Comparison of ENCODE assay signal across 17 mouse cellular contexts in the genomic region with DNA sequence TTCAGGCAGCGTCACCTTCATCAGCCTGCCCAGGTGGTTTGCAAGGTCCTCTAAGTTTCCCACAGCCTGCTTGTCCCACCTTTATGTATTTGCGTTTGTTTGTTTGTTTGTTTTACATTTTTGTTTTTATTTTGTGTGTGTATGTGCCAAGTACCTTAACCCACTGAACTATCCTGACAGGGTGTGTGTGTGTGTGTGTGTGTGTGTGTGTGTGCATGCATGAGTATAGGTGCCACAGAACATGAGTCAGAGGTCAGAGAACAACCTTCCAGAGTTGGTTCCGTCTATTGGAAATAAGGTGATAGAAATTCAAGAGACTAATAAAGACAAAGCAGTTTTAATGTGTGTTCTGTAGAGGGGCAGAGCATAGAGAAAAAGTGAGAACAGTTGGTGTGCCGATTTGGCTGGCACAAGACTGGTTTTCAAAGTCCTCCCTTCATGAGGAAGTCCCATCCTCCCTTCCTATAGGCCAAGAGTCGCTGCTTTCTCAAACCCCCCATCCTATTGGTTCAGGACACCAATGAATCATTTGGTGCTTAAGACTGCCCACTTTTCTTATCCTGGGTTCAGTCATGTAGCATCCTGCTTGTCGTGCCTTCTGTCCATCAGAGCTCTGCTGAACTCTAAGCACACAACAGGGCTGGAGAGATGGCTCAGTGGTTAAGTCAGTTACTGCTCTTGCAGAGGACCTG. TPM values are rescaled to one million over a fixed set of nuclear protein-coding genes. Genes with fewer than 3 reads are reported as not detected.
DNase-seq lines count a peak whose midpoint lies in the region; ATAC-seq and TF ChIP-seq lines count a peak whose summit lies in the region.
"Had no signal": no experiment of that assay in that cellular context is flagged by ENCODE, and none has a peak within 500 bp of the region (broad histone marks: within the 10 kb centered on the region; RNA-seq: fewer than 3 reads in every experiment).

No protein-coding gene starts in this region.

- no peak overlapping the region for H3K4me2 ChIP-seq in heart, embryonic 12.5 days
- no peak overlapping the region for H3K4me2 ChIP-seq in liver, embryonic 14.5 days (ENCODE audit: low read depth)
- H3K4me2 ChIP-seq: midbrain, embryonic 13.5 days; neural tube, embryonic 12.5 days had no signal

- H3K4me3 ChIP-seq in heart, embryonic 12.5 days = no peak overlapping the region
- no peak overlapping the region for H3K4me3 ChIP-seq in liver, embryonic 14.5 days (ENCODE audit: insufficient read depth in 1 of 2, low read depth in 2 of 2, low read length in 2 of 2)
- H3K4me3 ChIP-seq in lung, adult 2 months (replicated peaks; ENCODE audit: extremely low read depth, low read depth, low read length) = no peak overlapping the region
- H3K4me3 ChIP-seq: left cerebral cortex, adult 2 months; midbrain, embryonic 13.5 days; neural tube, embryonic 12.5 days had no signal

- 0 out of 2 replicates have a peak overlapping the region, but pooled peaks have one; percentile 45 for H3K27ac ChIP-seq in heart, embryonic 12.5 days (ENCODE audit: poor library complexity, severe bottlenecking)
- H3K27ac ChIP-seq in liver, embryonic 14.5 days = no peak overlapping the region
- H3K27ac ChIP-seq: left cerebral cortex, adult 2 months; midbrain, embryonic 13.5 days; neural tube, embryonic 12.5 days had no signal

- no peak overlapping the region for H3K9ac ChIP-seq in heart, embryonic 12.5 days
- H3K9ac ChIP-seq in liver, embryonic 14.5 days (replicated peaks) = no peak overlapping the region
- H3K9ac ChIP-seq: midbrain, embryonic 13.5 days; neural tube, embryonic 12.5 days had no signal

- WGBS in heart, embryonic 12.5 days = 64% methylated on average over 6 of the region's 6 CpGs
- WGBS in liver, embryonic 14.5 days (ENCODE audit: insufficient replicate concordance) = 43% methylated on average over 6 of the region's 6 CpGs
- 55% methylated on average over 6 of the region's 6 CpGs for WGBS in lung, adult 2 months

- no peak for TF ChIP-seq POLR2A in lung, adult 2 months (IDR thresholded peaks at IDR 0.05; ENCODE audit: borderline replicate concordance, extremely low read depth, low read depth, low read length)

- TF ChIP-seq EP300 in liver, embryonic 14.5 days (IDR thresholded peaks at IDR 0.05; ENCODE audit: low read depth) = no peak

- no peaks in the 10 kb centered on the region for H3K36me3 ChIP-seq in heart, embryonic 12.5 days
- H3K36me3 ChIP-seq in liver, embryonic 14.5 days (replicated peaks; ENCODE audit: control insufficient read depth, insufficient read depth, low read depth) = no peaks in the 10 kb centered on the region
- H3K36me3 ChIP-seq: midbrain, embryonic 13.5 days; neural tube, embryonic 12.5 days had no signal

- DNase-seq in heart, postnatal 25 days (ENCODE audit: low spot score) = no peak
- peak; percentile 61 for DNase-seq in 3134 (ENCODE audit: extremely low read depth, insufficient read length, low spot score)
- DNase-seq in MN1 (ENCODE audit: low spot score) = peak; percentile 22
- no peak for DNase-seq in liver, embryonic 14.5 days (ENCODE audit: low read depth in 3 of 3, low spot score in 3 of 3)
- no peak for DNase-seq in cerebellum, postnatal 36 days
- no peak for DNase-seq in adrenal gland, adult 18-20 months (ENCODE audit: low spot score in 2 of 2)
- DNase-seq in lung, adult 2 months = no peak
- DNase-seq: cerebellum, adult 11 months; embryo, embryonic 11 days had no signal

- TF ChIP-seq CTCF in liver, embryonic 14.5 days (IDR thresholded peaks at IDR 0.05; ENCODE audit: low read depth) = no peak
- TF ChIP-seq CTCF in lung, adult 2 months (IDR thresholded peaks at IDR 0.05; ENCODE audit: insufficient read depth, low read length) = no peak

- H3K27me3 ChIP-seq in heart, embryonic 12.5 days (replicated peaks) = no peaks in the 10 kb centered on the region
- H3K27me3 ChIP-seq in liver, embryonic 14.5 days (ENCODE audit: control insufficient read depth, insufficient read depth, low read length) = no peaks in the 10 kb centered on the region
- H3K27me3 ChIP-seq: midbrain, embryonic 13.5 days; neural tube, embryonic 12.5 days had no signal

- no peaks in the 10 kb centered on the region for H3K9me3 ChIP-seq in heart, embryonic 12.5 days (replicated peaks)
- H3K9me3 ChIP-seq in liver, embryonic 14.5 days (ENCODE audit: control insufficient read depth, low read length) = no peaks in the 10 kb centered on the region
- H3K9me3 ChIP-seq: midbrain, embryonic 13.5 days; neural tube, embryonic 12.5 days had no signal

- intact Hi-C loops in heart, postnatal 25 days (cut with DNase I) = no loop called here

- peaks cover 6% of the 10 kb centered on the region for H3K4me1 ChIP-seq in heart, embryonic 12.5 days (replicated peaks)
- H3K4me1 ChIP-seq in liver, embryonic 14.5 days (replicated peaks; ENCODE audit: control insufficient read depth in 2 of 2, insufficient read depth in 2 of 2, low read length in 1 of 2) = no peaks in the 10 kb centered on the region
- H3K4me1 ChIP-seq in lung, adult 2 months (ENCODE audit: control insufficient read depth, insufficient read depth, low read length) = peaks cover 3% of the 10 kb centered on the region; the same call in 1 of the 2 replicates
- H3K4me1 ChIP-seq: midbrain, embryonic 13.5 days; neural tube, embryonic 12.5 days had no signal

- no peak for ATAC-seq in heart, embryonic 12.5 days (ENCODE audit: insufficient number of reproducible peaks, low FRiP score)
- peak; percentile 50; the same call in 1 of the 2 replicates for ATAC-seq in liver, embryonic 14.5 days (ENCODE audit: insufficient read depth)
- ATAC-seq: forebrain, embryonic 16.5 days; midbrain, embryonic 13.5 days had no signal

RNA-seq across cellular contexts. Expression of a gene that starts 23.3 kb away (rescaled TPM):
- polyA plus RNA-seq in heart, embryonic 12.5 days (2016; fragmentation: Nextera tagmentation; extraction: Ambion mirVana) = 118 and 122 TPM in 2 replicates
- 100 to 1,000 TPM; 283 TPM for total RNA-seq in heart, postnatal 25 days (2021)
- polyA plus RNA-seq in liver, embryonic 14.5 days (2012; rRNA removed) = 13.5 and 16.0 TPM in 2 replicates
- 6.6 and 7.7 TPM in 2 replicates for polyA plus RNA-seq in liver, embryonic 14.5 days (2014; fragmentation: Nextera tagmentation; extraction: Ambion mirVana)
- 10 to 100 TPM; 79.0 to 91.6 TPM for total RNA-seq in adrenal gland, adult 18-20 months (2021)
- polyA plus RNA-seq in lung, adult 2 months (2012; rRNA removed) = 253 and 275 TPM in 2 replicates

RNA-seq across cellular contexts. Expression of a gene that starts 32.5 kb away (rescaled TPM):
- polyA plus RNA-seq in heart, embryonic 12.5 days (2016; fragmentation: Nextera tagmentation; extraction: Ambion mirVana) = 27.6 and 28.6 TPM in 2 replicates
- total RNA-seq in heart, postnatal 25 days (2021) = 1 to 10 TPM; 5.1 to 6.1 TPM
- 7.6 and 10.8 TPM in 2 replicates for polyA plus RNA-seq in liver, embryonic 14.5 days (2012; rRNA removed)
- polyA plus RNA-seq in liver, embryonic 14.5 days (2014; fragmentation: Nextera tagmentation; extraction: Ambion mirVana) = 11.9 and 14.9 TPM in 2 replicates
- 10 to 100 TPM; 10.9 to 14.1 TPM for total RNA-seq in adrenal gland, adult 18-20 months (2021)
- 3.3 and 3.7 TPM in 2 replicates for polyA plus RNA-seq in lung, adult 2 months (2012; rRNA removed)

RNA-seq across cellular contexts. Expression of a gene that starts 58.5 kb away (rescaled TPM):
- 0.35 and 1.1 TPM in 2 replicates for polyA plus RNA-seq in heart, embryonic 12.5 days (2016; fragmentation: Nextera tagmentation; extraction: Ambion mirVana)
- total RNA-seq in heart, postnatal 25 days (2021) = not detected
- 54.1 and 56.1 TPM in 2 replicates for polyA plus RNA-seq in liver, embryonic 14.5 days (2012; rRNA removed)
- polyA plus RNA-seq in liver, embryonic 14.5 days (2014; fragmentation: Nextera tagmentation; extraction: Ambion mirVana) = 78.5 and 101 TPM in 2 replicates
- under 1 TPM in 1 of 2 experiments, not detected in 1; 0.70 TPM for total RNA-seq in adrenal gland, adult 18-20 months (2021)
- polyA plus RNA-seq in lung, adult 2 months (2012; rRNA removed) = 0.17 and 3.1 TPM in 2 replicates
- total RNA-seq: gastrocnemius, postnatal 36 days; left cerebral cortex, adult 2 months had no signal
- polyA plus RNA-seq: C2C12; forebrain, embryonic 16.5 days; kidney, adult 2 months had no signal

Comparison
In these comparisons a context has a peak if more than half of its experiments do, and no peak if none do; other contexts are left out.
1. DNase-seq: peak in 3134 (single experiment) and MN1 (single experiment); none in heart, postnatal 25 days (single experiment), liver, embryonic 14.5 days (0 of 3), cerebellum, postnatal 36 days (0 of 2), adrenal gland, adult 18-20 months (0 of 2) and lung, adult 2 months (single experiment).
2. RNA of a gene that starts 58.5 kb away (polyA plus RNA-seq): 54.1 to 101 TPM in liver, embryonic 14.5 days; 0.17 to 3.1 TPM in lung, adult 2 months and 0.35 to 1.1 TPM in heart, embryonic 12.5 days; every median in the first group is over 10 times any median in the second.